Mouse (Mus musculus) lung, adult 2 months (tissue): ENCODE measurements at regions not wholly inside any gene's neighbourhood (a gene's known extent, or its start where the extent isn't known, plus 50 kb on each side); places are given as distances from the start of the nearest gene placed in this dataset.

Source experiments
- CTCF ChIP-seq: fragments of 200-500 bp; IDR thresholded peaks from 2 replicates; pipeline ENCODE4 v1.5.1; 2011; ENCODE audit warnings: mild to moderate bottlenecking, low read length, control low read depth; ENCODE audit not compliant: insufficient read depth
- POLR2A ChIP-seq: fragments of 200-500 bp; IDR thresholded peaks from 2 replicates; pipeline ENCODE4 v1.6.1; 2011; ENCODE audit warnings: low read depth, mild to moderate bottlenecking, control low read depth, low read length, borderline replicate concordance; ENCODE audit errors: extremely low read depth

DNA sequence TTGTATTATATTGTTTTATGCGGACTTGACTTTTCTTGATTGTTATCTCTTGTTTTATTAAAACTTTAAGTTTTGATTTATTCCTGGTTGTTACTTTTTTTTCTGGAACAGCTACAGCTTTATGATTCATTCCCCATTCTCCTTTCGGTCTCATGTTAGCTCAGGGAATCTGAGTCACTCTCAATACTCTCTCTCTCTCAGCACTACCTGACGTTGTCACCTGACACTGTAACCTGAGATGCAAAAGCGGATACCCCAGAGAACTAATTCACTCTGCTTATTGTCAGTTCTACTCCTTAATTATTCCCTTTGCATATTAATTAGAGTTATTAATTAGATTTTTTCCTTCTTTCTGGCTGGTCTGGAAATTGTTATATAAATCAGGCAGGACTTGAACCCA lies 232.5 kb downstream of the Adgrg6 start:
- TF ChIP-seq POLR2A (no peak), CTCF (no peak)
